Mouse (Mus musculus) bone marrow, adult 2 months (tissue): Measurements from ENCODE around the gene Derl2.

Experiments used
- CTCF ChIP-seq: fragments of 200-500 bp; IDR thresholded peaks from 2 replicates; pipeline ENCODE4 v1.5.1; 2011; ENCODE audit warnings: low read length, control low read depth; ENCODE audit not compliant: control insufficient read depth, insufficient read depth
- POLR2A ChIP-seq: fragments of 200-500 bp; IDR thresholded peaks from 2 replicates; pipeline ENCODE4 v1.6.1; 2011; ENCODE audit warnings: low read depth, mild to moderate bottlenecking, control low read depth, low read length, borderline replicate concordance; ENCODE audit not compliant: control insufficient read depth

GRCm38 (mm10) chr11:71039526-71040298 lies 20.1 kb upstream of the Derl2 start:
- TF ChIP-seq POLR2A (no peak), CTCF (no peak)
